Mouse (Mus musculus) limb, embryonic 10.5 days (tissue): ENCODE data around the gene Tbx2. TPM values are rescaled to one million over a fixed set of nuclear protein-coding genes. Genes with fewer than 3 reads are reported as not detected.

Experiments used
- DNase-seq: peaks from one replicate; pipeline ENCODE4 v3.0.0-alpha.2; 2017; ENCODE audit warnings: low spot score
- H3K27ac ChIP-seq: fragments of 300-500 bp; sonication (generic); 2 replicates; pipeline ENCODE4 v1.5.1; 2016; ENCODE audit warnings: mild to moderate bottlenecking
- H3K27me3 ChIP-seq: fragments of 300-500 bp; sonication (generic); 2 replicates; pipeline ENCODE4 v1.6.1; 2016; ENCODE audit warnings: low read depth, mild to moderate bottlenecking; ENCODE audit not compliant: poor library complexity, severe bottlenecking
- H3K36me3 ChIP-seq: fragments of 300-500 bp; sonication (generic); 2 replicates; pipeline ENCODE4 v1.6.1; 2016; ENCODE audit warnings: mild to moderate bottlenecking, moderate library complexity
- H3K4me1 ChIP-seq: fragments of 300-500 bp; sonication (generic); 2 replicates; pipeline ENCODE4 v1.6.1; 2016
- H3K4me3 ChIP-seq: fragments of 300-500 bp; sonication (generic); 2 replicates; pipeline ENCODE4 v1.5.1; 2016; ENCODE audit warnings: mild to moderate bottlenecking, moderate library complexity
- H3K9me3 ChIP-seq: fragments of 300-500 bp; sonication (generic); replicated peaks from 2 replicates; pipeline ENCODE4 v1.6.1; 2016; ENCODE audit warnings: mild to moderate bottlenecking
- WGBS: fragments of 180-500 bp; shearing (Covaris S2); methylation state at CpG from one replicate; pipeline ENCODE4 v1.1.7; 2016; 5-methylcytosine and 5-hydroxymethylcytosine counted together
- polyA plus RNA-seq: library from polyadenylated mRNA; unstranded; fragments of >200 nt; fragmentation: Nextera tagmentation; extraction: Ambion mirVana; gene quantifications from 2 replicates; pipeline ENCODE4 v1.2.1, GENCODE M21; 2016

Tbx2 gene
- polyA plus RNA-seq, 1 experiment from 2014 or later: 5.3 TPM

DNA sequence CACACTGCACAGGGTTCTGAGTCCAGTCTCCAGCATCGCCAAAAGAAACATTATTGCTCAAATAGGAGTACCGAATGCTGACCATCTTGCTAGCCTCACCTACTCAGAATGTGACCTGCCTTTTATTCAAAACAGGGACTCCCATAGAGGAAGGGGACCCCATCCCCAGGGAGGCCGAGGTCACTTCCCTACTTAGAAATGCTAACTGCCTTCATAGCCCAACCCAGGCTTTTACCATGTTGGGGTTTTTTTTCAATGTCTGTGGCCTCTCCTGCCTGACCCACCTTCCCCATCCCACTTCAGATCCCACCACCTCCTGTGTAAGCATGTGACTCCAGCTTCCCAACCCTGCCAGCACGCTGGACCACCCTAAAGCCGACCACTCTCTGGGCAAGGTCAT lies 20.7 kb upstream of the Tbx2 start:
- H3K27me3 ChIP-seq: peaks cover 51% of the 10 kb centered on the region
- no peaks in the 10 kb centered on the region for H3K36me3 ChIP-seq
- H3K27ac ChIP-seq: no peak overlapping the region
- WGBS: 94% methylated on average over 5 of the region's 5 CpGs
- H3K4me3 ChIP-seq: no peak overlapping the region
- H3K9me3 ChIP-seq: no peaks in the 10 kb centered on the region
- peaks cover 60% of the 10 kb centered on the region for H3K4me1 ChIP-seq
- no peak for DNase-seq

- DNase-seq: no peak
- H3K9me3 ChIP-seq: no peaks in the 10 kb centered on the region
- no peak overlapping the region for H3K27ac ChIP-seq
- no peak overlapping the region for H3K4me3 ChIP-seq
- H3K27me3 ChIP-seq: peaks cover 51% of the 10 kb centered on the region
- peaks cover 67% of the 10 kb centered on the region for H3K4me1 ChIP-seq
- H3K36me3 ChIP-seq: no peaks in the 10 kb centered on the region
- WGBS: 91% methylated on average over 12 of the region's 12 CpGs
Observed at GRCm38 (mm10) chr11:85812201-85812966, 20.0 kb upstream of the Tbx2 start.

DNA sequence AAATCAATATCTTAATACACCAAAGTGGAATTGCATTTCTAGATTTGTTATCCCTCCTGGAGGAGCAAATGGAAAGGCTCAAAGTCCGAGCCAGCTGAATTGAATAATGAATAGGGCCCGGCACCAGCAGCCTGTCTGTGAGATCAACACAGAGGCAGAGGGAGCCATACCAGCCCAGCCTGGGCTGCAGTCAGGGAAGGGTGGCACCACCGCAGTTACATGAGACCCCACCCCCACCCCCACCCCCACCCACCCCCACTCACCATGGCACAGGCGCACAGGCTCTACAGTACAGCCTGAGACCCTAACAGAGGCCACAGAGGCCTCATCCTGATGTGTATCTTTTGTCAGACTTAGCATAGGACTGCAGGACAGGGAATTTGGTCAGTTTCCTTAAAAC lies 17.7 kb upstream of the Tbx2 start:
- H3K27ac ChIP-seq: 0 out of 2 replicates have a peak overlapping the region, but pooled peaks have one; percentile 51
- peaks cover 67% of the 10 kb centered on the region for H3K27me3 ChIP-seq
- no peak overlapping the region for H3K4me3 ChIP-seq
- WGBS: 30% methylated on average over 4 of the region's 4 CpGs
- no peak for DNase-seq
- no peaks in the 10 kb centered on the region for H3K36me3 ChIP-seq
- H3K4me1 ChIP-seq: peaks cover 87% of the 10 kb centered on the region
- H3K9me3 ChIP-seq: no peaks in the 10 kb centered on the region

GRCm38 (mm10) chr11:85816471-85816870 lies 15.9 kb upstream of the Tbx2 start:
- H3K9me3 ChIP-seq: no peaks in the 10 kb centered on the region
- no peak for DNase-seq
- 12% methylated on average over 5 of the region's 5 CpGs for WGBS
- no peaks in the 10 kb centered on the region for H3K36me3 ChIP-seq
- H3K27me3 ChIP-seq: peaks cover 69% of the 10 kb centered on the region
- peaks cover 92% of the 10 kb centered on the region for H3K4me1 ChIP-seq
- peak overlapping the region; percentile 69; the same call in 1 of the 2 replicates for H3K27ac ChIP-seq
- H3K4me3 ChIP-seq: no peak overlapping the region

GRCm38 (mm10) chr11:85818401-85818800 lies 13.9 kb upstream of the Tbx2 start:
- Histone ChIP-seq H3K27ac (peak overlapping the region; percentile 54), H3K27me3 (peaks cover 69% of the 10 kb centered on the region), H3K4me1 (peaks cover 93% of the 10 kb centered on the region), H3K4me3 (no peak overlapping the region), H3K36me3 (no peaks in the 10 kb centered on the region), H3K9me3 (no peaks in the 10 kb centered on the region)
- 32% methylated on average over 3 of the region's 3 CpGs for WGBS
- no peak for DNase-seq

DNA sequence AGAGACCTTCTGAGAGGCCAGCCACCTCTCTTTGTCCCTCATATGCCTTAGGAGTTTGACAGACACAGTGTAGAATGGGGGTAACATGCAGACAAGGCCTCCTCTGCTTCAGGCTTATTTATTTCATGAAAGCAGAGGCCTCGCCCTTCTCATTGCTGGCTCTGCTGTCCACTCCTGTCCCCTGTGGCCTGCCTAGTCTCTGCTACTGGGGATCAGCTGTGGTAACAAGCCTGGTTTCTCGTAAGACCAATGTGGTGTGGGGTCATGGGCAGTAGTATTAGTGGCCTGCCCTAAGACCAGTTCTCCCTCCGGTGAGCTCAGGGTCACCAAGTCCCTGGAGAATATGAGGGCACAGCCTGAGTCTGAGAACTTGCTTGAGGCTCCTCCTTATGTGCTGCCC lies 11.4 kb upstream of the Tbx2 start:
- Histone ChIP-seq H3K27me3 (peaks cover 86% of the 10 kb centered on the region), H3K4me3 (no peak overlapping the region), H3K4me1 (peaks cover 94% of the 10 kb centered on the region), H3K9me3 (no peaks in the 10 kb centered on the region), H3K36me3 (no peaks in the 10 kb centered on the region), H3K27ac (peak overlapping the region; percentile 47; the same call in 1 of the 2 replicates)
- no peak for DNase-seq
- WGBS: 87% methylated on average over 3 of the region's 3 CpGs

- Histone ChIP-seq H3K4me1 (peaks cover 94% of the 10 kb centered on the region), H3K9me3 (no peaks in the 10 kb centered on the region), H3K27ac (0 out of 2 replicates have a peak overlapping the region, but pooled peaks have one; percentile 11), H3K36me3 (no peaks in the 10 kb centered on the region), H3K4me3 (no peak overlapping the region), H3K27me3 (peaks cover 92% of the 10 kb centered on the region)
- no peak for DNase-seq
- WGBS: 81% methylated on average over 9 of the region's 9 CpGs
Observed at GRCm38 (mm10) chr11:85821659-85822058, 10.7 kb upstream of the Tbx2 start.

GRCm38 (mm10) chr11:85823181-85823580 lies 9.2 kb upstream of the Tbx2 start:
- peak overlapping the region; percentile 20 for H3K27ac ChIP-seq
- no peaks in the 10 kb centered on the region for H3K9me3 ChIP-seq
- peak; percentile 91 for DNase-seq
- H3K4me3 ChIP-seq: no peak overlapping the region
- no peaks in the 10 kb centered on the region for H3K36me3 ChIP-seq
- peaks cover 94% of the 10 kb centered on the region for H3K4me1 ChIP-seq
- H3K27me3 ChIP-seq: peaks cover 99% of the 10 kb centered on the region
- WGBS: 9% methylated on average over 6 of the region's 6 CpGs

DNA sequence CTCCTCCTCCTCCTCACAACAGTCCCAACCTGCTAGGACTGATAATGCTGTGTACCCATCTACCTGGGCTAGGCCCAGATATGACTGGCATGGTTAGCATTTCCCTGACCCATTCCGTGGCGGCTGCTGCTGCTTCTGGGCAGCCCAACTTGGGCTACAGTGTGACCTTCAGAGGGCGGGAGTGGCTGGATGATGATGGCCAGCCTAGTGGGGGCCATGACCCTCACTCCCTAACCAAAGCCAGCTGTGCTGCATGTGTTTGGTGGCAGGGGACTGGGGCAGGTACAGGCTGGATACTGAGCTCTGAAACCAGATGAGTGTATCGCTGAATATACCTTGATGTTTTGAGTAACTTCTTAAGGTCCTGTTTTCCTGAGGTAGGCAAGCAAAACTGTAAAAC lies 8.6 kb upstream of the Tbx2 start:
- H3K36me3 ChIP-seq: no peaks in the 10 kb centered on the region
- no peaks in the 10 kb centered on the region for H3K9me3 ChIP-seq
- H3K27ac ChIP-seq: peak overlapping the region; percentile 5
- H3K4me1 ChIP-seq: peaks cover 94% of the 10 kb centered on the region
- peaks cover 99% of the 10 kb centered on the region for H3K27me3 ChIP-seq
- no peak for DNase-seq
- WGBS: 36% methylated on average over 4 of the region's 4 CpGs
- H3K4me3 ChIP-seq: no peak overlapping the region

- Histone ChIP-seq H3K27ac (no peak overlapping the region), H3K9me3 (no peaks in the 10 kb centered on the region)
Observed at GRCm38 (mm10) chr11:85825031-85825430, 7.3 kb upstream of the Tbx2 start.

GRCm38 (mm10) chr11:85825823-85826222 lies 6.5 kb upstream of the Tbx2 start:
- H3K4me1 ChIP-seq: peaks cover 94% of the 10 kb centered on the region
- WGBS: 23% methylated on average over 7 of the region's 7 CpGs
- H3K4me3 ChIP-seq: no peak overlapping the region
- H3K9me3 ChIP-seq: no peaks in the 10 kb centered on the region
- no peak for DNase-seq
- no peaks in the 10 kb centered on the region for H3K36me3 ChIP-seq
- peaks cover 99% of the 10 kb centered on the region for H3K27me3 ChIP-seq
- no peak overlapping the region for H3K27ac ChIP-seq

More at GRCm38 (mm10) chr11:85825031-85825430, 7.3 kb upstream of the Tbx2 start:
- Histone ChIP-seq H3K4me3 (no peak overlapping the region), H3K4me1 (peaks cover 94% of the 10 kb centered on the region), H3K36me3 (no peaks in the 10 kb centered on the region), H3K27me3 (peaks cover 99% of the 10 kb centered on the region)
- DNase-seq: no peak
- 77% methylated on average over 10 of the region's 10 CpGs for WGBS

GRCm38 (mm10) chr11:85827342-85827741 lies 5.0 kb upstream of the Tbx2 start:
- no peak for DNase-seq
- Histone ChIP-seq H3K27me3 (peaks cover 99% of the 10 kb centered on the region), H3K4me1 (peaks cover 100% of the 10 kb centered on the region), H3K27ac (peak overlapping the region; percentile 42), H3K9me3 (no peaks in the 10 kb centered on the region), H3K4me3 (no peak overlapping the region), H3K36me3 (no peaks in the 10 kb centered on the region)
- WGBS: 6% methylated on average over 9 of the region's 9 CpGs

GRCm38 (mm10) chr11:85828691-85829519 lies 3.4 kb upstream of the Tbx2 start:
- Histone ChIP-seq H3K27me3 (peaks cover 97% of the 10 kb centered on the region), H3K4me1 (peaks cover 95% of the 10 kb centered on the region), H3K36me3 (no peaks in the 10 kb centered on the region), H3K9me3 (no peaks in the 10 kb centered on the region), H3K27ac (peak overlapping the region; percentile 90), H3K4me3 (peak overlapping the region; percentile 70)
- 5% methylated on average over 38 of the region's 38 CpGs for WGBS
- peak; percentile 72 for DNase-seq
